Mouse (Mus musculus): ENCODE measurements at regions not wholly inside any gene's neighbourhood (a gene's known extent, or its start where the extent isn't known, plus 50 kb on each side); places are given as distances from the start of the nearest gene placed in this dataset.

DNA sequence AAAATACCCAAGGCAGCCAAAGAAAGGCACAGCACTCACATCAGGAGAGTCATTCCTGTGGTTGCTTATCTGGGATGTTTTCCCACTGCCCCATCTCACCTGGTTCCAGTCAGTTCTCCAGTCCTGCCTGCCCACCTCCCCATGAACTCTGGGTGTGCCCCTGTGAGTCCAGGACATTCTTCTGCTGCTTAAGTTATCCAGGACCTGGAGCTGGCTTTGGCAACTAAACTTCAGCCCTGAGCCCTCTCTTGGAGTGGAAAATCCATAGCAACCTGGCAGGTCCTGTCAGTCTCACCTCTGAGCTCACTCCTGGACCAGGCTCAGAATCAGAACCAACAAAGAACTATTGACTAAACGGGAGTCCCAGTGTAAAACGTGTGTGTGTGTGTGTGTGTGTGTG lies 63.9 kb upstream of the Cxcl12 start:
- no peak for DNase-seq (ENCODE audit: low spot score in 2 of 2)

DNA sequence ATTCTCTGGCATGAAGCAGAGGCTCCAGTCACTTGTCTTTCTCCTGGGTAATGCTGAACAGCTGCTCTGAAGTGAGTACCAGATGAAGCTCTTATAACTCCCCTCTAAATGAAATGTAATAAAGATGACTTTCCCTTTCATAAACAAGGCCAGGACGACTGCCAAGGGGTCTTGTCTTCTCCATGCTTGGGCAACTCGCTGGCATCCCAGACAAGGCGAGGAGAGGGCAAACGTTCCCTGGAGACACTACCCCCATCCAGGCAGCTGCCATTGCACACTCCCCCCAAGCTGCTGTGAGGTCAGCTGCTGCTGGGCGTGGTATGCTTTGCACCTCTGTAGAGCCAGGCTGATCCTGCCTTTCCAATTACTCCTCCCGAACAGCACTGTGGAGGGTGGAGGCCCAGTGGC lies 63.1 kb upstream of the Cxcl12 start:
- no peak for DNase-seq (ENCODE audit: low spot score in 2 of 2)

DNA sequence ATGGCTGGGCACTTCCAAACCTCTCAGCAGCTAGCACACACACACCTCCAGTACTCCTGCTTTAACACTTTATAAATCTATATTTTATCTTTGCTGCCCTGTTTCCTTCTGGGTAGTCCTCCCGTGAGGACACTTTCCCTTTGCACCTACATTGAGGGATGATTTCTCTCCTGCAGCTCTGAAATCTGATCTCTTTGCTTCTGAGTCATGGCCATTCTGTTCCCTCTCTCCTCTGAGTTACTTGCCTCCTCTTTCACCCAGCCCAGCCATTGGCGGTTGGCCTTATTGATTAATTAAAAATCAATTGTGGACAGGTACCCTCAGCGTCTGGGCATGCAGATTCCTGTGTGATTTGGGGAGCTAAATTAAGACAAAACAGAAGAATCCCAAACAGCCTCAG lies 58.0 kb upstream of the Cxcl12 start:
- DNase-seq (ENCODE audit: low spot score in 2 of 2) = no peak

DNA sequence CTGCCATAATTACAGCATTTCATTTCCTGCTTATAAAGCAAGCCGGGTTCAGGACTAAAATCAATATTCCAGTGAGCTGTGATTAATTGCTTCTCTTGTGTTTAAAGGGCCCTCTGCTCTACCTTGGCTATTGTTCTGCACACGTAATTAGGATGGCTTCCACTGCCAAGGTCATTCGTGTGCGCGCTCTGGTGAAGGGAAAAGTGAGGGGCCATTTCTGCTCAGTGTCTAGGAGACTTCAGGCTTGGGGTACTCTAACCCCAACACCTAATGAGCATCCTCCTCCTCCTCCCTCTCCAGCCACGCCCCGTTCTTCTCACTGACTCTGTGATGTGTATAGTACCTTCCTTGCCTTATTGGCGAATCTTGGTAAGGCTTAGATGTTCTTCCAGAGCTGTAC lies 53.5 kb upstream of the Cxcl12 start:
- no peak for DNase-seq (ENCODE audit: low spot score in 2 of 2)

DNA sequence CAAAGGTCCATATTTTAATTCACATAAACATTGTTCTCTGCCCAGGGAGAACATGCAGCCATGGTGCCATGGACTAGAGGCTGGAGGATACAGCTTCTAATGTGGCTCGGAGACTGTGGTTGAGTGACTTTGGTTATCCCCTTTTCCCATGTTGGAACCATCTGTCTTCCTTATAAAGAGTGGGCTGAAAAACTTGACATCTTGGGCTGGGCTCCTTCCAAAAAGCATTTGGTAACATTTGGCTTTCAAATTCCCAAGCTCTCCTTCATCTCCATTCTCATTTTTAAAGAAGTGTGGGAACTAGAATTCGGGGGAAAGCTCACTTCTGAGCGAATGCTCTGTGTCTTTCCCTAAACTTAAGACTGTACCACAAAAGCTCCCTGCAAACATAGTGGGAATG lies 50.3 kb upstream of the Cxcl12 start:
- no peak for DNase-seq (ENCODE audit: low spot score in 2 of 2)

Data from adrenal gland, postnatal 4 days (tissue).